Mouse (Mus musculus): ENCODE data around the gene Tnpo1.

DNA sequence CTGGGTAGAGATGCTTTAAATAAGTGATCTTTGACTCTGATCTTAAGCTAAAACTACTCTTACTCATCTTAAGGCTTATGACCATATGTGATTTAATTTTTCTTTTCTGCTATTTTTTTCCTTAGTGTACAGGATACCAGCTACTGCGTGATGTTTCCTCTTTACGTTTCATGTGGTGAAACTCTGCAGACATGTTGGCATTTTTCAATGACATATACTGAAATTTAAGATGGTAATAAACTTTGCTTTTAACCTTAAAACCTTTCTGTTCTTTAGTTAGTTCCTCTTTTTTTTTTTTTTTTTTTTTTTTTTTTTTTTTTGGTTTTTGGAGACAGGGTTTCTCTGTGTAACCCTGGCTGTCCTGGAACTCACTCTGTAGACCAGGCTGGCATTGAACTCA is 2.7 kb upstream of the Tnpo1 start:
- no peak for TF ChIP-seq POLR2A (IDR thresholded peaks at IDR 0.05; ENCODE audit: borderline replicate concordance, extremely low read depth, insufficient read depth, insufficient read length, poor library complexity, severe bottlenecking)
- no peak for TF ChIP-seq CTCF (IDR thresholded peaks at IDR 0.05; ENCODE audit: borderline replicate concordance, extremely low read depth, insufficient read depth, insufficient read length)
